Mouse (Mus musculus) heart, postnatal 25 days (tissue): Measurements from ENCODE around the gene Fam214a. TPM values are rescaled to one million over a fixed set of nuclear protein-coding genes. Genes with fewer than 3 reads are reported as not detected.

Experiments
- DNase-seq: peaks from one replicate; pipeline ENCODE4 v3.0.0; 2022; ENCODE audit warnings: low spot score
- intact Hi-C: fragments of 180-260 bp; cut with DNase I; formaldehyde crosslinking; loops from one replicate; pipeline ENCODE4 v1.15.1; 2025
- total RNA-seq, 2 experiments: library from RNA; stranded (reverse); gene quantifications; 2 replicates each; pipeline ENCODE4 v1.2.3; 2021

The Fam214a gene
- total RNA-seq, 2 experiments from 2014 or later, result 25.2 to 28.8 TPM

GRCm38 (mm10) chr9:75016591-75016990 lies 63.9 kb downstream of the Fam214a start:
- intact Hi-C loops, result no loop called here
- no peak for DNase-seq

- intact Hi-C loops, result no loop called here
- no peak for DNase-seq
These were observed 66.5 kb downstream of the Fam214a start for GRCm38 (mm10) chr9:75019181-75019580.

GRCm38 (mm10) chr9:75019592-75019991 lies 66.9 kb downstream of the Fam214a start:
- no peak for DNase-seq
- intact Hi-C loops, result no loop called here

- DNase-seq, result no peak
- intact Hi-C loops, result no loop called here
These were observed 67.9 kb downstream of the Fam214a start for GRCm38 (mm10) chr9:75020561-75020960.

DNA sequence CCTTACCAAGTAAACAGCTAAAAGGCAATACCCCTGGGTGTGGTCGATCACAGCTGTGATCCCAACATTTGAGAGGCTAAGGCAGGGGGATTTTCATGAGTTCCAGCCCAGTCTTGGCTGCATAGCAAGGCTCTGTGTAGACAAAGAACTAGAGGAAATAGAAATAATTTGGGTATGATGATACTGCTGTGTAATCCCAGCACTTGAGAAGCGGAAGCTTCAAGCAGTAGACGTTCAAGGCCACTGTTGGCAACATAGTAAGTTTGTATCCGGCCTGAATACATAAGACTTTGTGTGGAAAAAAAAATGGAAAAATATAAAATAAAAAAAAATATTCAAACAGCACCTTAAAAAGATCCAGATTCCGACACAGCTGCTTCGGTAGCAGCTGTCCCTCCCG lies 69.9 kb downstream of the Fam214a start:
- DNase-seq, result no peak
- intact Hi-C loops, result no loop called here

DNA sequence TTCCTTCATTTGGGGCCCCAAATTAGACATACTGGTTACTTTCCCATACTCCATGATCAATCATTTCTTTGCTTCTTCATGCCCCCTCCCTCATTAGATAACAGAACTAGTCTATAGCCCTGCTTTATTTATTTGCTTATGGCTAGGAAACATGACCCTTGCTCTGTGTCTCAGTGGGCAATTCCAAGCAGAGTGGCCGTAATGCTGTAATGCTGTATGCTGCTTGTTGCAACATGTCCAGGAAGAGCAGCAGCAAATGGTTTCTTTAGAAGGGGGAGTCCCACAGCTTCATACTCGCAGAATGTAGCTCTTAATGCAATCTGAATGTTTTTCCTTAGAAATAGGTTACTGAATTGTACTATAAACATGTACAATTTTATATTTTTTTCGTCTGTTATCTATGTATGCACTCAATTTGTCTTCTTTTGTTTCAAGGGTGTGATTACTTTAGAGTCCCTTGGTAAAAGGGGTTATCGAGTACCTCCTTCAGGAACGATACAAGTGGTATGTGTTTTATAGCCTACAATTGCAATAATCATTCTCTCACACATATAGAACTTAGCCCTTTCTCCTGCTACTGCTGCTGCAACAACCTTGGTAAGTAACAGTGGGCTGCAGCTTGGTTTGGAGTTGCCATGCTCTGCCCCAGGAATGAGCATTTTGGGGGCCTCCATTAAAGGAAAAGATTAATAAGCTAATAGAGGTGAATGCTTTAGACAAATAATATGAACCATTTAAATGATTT lies 70.6 kb downstream of the Fam214a start:
- intact Hi-C loops, result no loop called here
- no peak for DNase-seq

- intact Hi-C loops, result no loop called here
- DNase-seq, result no peak
These were observed 71.4 kb downstream of the Fam214a start for GRCm38 (mm10) chr9:75024089-75024488.

DNA sequence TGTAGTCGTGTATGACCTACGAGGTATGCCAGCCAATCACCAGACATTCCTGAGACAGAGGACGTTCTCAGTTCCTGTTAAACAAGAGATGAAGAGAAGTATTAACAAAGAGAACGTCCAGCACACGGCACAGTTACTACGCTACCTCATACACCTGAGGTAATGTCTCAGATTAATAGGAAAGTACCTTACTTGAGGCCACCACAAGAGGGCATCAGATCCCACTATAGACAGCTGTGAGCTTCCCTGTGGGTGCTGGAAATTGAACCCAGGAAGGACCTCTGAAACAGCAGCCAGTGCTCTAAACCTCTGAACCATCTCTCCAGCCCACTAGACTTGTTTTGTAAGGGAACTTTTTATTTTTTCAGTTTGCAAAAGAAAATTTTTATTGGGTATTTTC lies 73.0 kb downstream of the Fam214a start:
- intact Hi-C loops, result no loop called here
- no peak for DNase-seq

GRCm38 (mm10) chr9:75032408-75032807 lies 79.7 kb downstream of the Fam214a start:
- intact Hi-C loops, result loop anchor here (5.0 kb wide), 1 partner anchor 125 kb away; no protein-coding TSS in a partner anchor
- no peak for DNase-seq

DNA sequence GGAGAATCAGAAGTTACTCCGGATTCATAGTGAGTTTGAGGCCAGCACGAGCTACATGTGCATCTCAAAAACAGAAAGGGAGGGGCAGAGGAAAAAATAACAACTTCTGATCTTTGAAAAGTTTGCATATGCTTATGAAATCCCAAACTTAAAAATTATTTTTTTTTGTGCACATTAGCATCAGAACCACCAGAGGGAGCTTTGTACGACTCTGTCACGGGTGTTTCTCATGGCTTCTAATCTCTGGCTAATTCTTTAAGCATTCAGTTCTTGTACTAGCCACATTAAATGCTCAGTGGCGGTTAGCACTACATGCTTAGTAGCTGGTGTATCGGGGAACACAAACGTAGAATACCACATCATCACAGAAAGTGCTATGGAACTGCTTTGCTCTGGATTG lies 80.5 kb downstream of the Fam214a start:
- intact Hi-C loops, result loop anchor here (5.0 kb wide), 1 partner anchor 126 kb away; no protein-coding TSS in a partner anchor
- no peak for DNase-seq

DNA sequence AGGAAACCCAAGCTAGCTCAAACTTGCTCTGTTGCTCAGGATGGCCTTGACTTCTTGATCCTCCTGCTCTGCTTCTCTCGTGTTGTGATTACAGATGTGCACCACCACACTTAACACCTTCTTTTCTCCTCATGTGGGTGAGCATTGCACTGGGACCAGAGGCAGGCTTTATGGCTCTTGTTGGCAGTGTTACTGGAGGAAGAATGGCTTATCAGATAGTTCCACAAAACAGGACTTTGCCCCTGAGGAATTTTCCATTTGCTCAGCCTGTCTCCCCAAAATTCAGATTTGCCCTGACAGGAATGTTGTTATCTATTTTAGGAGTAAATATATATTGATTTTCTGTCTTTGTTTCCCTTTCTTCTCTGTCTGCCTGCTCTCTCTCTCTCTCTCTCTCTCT lies 82.0 kb downstream of the Fam214a start:
- intact Hi-C loops, result loop anchor here (5.0 kb wide), 2 partner anchors 82 to 127 kb away; partner anchors contain the start of gene Fam214a
- DNase-seq, result no peak

GRCm38 (mm10) chr9:75035944-75036343 lies 83.3 kb downstream of the Fam214a start:
- intact Hi-C loops, result loop anchor here (5.0 kb wide), 1 partner anchor 84 kb away; the partner anchor contains the start of gene Fam214a
- DNase-seq, result no peak

DNA sequence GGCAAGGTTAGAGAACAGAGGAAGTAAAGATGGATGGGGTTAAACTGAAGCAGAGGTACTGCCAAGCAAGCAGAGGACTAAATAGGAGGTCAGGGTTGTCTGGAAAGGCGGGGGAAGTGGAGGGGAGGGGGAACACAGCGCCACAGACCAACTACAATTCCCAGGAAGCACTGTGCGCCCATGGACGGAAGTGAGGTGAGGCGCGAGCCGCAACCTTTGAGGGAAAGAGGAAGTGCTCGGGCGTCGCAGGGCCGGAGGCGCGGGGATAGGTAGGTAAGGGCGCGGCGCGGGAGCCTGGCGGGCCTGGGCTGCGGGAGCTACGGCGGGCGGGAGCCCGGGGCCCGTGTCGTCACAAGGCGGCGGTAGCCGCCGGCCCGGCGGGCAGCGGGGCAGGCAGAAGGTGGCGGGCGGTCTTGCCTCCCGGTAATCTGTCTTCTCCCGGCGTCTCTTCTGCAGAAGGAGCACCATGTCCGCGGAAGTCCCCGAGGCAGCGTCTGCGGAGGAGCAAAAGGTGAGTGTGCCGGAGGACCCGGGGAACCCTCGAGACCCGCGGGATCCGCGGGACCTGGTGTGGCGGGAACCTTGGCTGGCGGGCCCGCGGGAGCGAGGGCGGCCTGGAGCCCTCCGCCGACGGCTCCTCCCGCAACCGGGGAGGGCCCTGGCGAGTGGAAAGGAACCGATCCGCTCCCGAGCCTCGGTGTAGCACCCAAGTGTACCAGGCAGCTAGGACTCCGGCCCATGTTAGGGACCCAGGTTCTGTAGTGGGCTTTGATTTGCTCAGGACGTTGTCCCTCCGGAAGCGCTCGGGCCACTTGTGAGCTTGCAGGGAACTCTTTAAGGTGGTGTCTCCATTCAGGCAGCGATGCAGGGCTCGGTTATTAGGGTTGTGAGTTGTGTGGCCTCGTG lies 85.0 kb downstream of the Fam214a start, which contains the start of gene Arpp19:
Arpp19 (plus strand) TSS at position 164 of the 906 bp plus-strand sequence.
- peak; percentile 67 for DNase-seq
- intact Hi-C loops, result loop anchor here (5.0 kb wide), 1 partner anchor 85 kb away; the partner anchor contains the start of gene Fam214a

- no peak for DNase-seq
- intact Hi-C loops, result loop anchor here (5.0 kb wide), 1 partner anchor 86 kb away; the partner anchor contains the start of gene Fam214a
These were observed 85.6 kb downstream of the Fam214a start for GRCm38 (mm10) chr9:75038357-75038688.

DNA sequence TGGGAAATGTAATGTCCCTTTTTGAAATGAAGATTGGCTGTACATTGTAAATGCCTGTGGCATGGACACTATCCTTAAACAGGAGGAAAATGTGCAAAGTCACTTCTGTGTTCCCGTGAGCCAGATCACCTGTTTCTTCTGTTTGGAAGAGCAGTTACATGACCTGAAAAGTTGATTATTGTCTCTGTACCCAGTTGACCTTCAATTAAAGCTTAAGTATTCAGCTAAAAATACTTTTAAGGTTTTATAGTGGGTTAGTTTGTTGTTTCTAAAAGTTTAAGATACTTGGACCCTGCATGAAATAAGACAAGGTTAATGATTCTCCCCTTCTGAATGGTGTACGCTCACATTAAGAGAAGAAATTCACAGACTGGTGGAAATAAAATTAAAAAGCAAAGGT lies 87.9 kb downstream of the Fam214a start:
- intact Hi-C loops, result no loop called here
- no peak for DNase-seq

DNA sequence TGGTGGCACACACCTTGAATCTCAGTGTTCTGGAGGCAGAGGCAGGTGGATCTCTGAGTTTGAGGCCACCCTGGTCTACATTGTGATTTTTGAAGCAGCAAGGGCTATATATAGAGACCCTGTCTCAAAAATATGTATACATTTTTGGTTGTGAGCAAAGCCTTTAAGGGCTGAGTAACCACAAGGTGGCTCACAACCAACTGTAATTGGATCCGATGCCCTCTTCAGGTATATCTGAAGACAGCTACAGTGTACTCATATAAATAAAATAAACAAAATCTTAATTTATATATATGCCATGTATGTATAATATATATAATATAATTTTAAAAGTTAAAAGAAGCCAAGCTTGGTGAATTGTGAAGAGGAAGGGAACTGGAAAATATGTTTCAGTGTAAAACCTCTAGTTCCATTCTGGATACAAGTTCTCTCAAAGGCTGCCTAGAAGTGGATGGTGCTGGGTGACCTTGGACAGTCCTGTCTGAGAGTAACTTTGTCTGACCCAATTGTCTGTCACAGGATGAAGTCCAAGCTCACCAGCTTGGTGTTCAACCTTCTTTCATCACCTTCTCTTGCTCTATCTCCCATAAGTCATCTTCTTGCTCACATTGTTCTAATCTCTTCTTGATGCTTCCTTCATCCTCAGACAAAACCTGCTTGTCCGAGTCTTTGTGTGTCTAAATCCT lies 89.3 kb downstream of the Fam214a start:
- intact Hi-C loops, result no loop called here
- DNase-seq, result no peak

DNA sequence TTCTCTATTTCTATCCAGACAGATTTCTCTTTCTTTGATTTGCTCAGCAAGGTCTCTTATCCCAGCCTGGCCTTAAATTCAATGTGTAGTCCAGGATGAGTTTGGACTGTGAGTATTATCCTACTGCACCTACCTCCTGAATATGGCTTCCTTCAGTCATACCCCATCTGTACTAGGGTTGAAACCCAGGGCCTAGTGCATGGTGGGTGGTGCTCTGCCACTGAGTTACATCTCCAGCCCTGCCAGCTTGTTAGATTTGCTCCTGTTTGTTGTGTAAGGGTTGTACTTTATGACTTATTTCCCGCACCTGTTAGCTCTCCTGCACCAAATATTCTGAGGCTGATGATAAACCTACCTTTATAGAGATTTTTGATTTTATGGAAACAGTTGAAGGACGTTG lies 90.5 kb downstream of the Fam214a start:
- DNase-seq, result no peak
- intact Hi-C loops, result no loop called here

DNA sequence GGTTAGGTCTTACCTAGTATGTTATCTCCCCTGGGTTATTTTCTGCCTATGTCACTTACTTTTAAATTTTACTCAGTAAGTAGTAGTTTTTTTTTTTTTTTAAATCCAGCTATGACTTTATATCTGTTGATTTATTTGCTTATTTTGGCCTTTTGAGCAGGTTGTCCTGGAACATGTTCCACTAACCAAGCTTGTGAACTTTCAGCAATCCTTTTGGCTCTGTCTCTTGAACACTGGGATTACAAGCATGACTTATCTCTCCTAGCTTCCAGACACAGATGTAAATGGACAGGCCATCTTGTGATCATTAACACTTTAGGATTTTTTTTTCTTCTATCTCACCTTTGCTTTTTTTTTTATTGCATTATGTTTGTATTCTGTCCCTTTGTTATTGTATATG lies 94.4 kb downstream of the Fam214a start:
- intact Hi-C loops, result loop anchor here (5.0 kb wide), 1 partner anchor 235 kb away; no protein-coding TSS in a partner anchor
- no peak for DNase-seq

- intact Hi-C loops, result loop anchor here (5.0 kb wide), 1 partner anchor 233 kb away; no protein-coding TSS in a partner anchor
- DNase-seq, result no peak
These were observed 96.4 kb downstream of the Fam214a start for GRCm38 (mm10) chr9:75049100-75049499.

DNA sequence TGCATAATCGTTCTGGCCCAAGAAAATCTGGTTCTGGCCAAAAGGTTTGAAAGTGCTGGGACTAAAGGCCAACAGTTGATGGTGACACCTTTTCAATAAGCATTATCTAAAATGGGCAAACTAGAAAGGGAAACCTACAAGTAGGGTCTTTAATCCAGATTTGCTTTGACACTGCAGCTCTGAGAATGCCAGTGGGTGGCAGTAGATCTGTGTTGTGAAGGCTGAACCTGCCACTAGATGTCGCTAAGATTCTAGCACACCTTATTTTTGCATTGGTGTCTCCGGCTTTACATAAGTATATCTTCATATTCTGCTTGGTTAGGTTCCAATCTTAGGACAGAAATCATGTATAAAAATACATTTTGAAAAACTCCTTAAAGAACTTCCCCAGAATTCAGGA lies 97.3 kb downstream of the Fam214a start:
- DNase-seq, result peak; percentile 16
- intact Hi-C loops, result loop anchor here (5.0 kb wide), 1 partner anchor 152 kb away; no protein-coding TSS in a partner anchor
